Mouse (Mus musculus): ENCODE measurements at regions not wholly inside any gene's neighbourhood (a gene's known extent, or its start where the extent isn't known, plus 50 kb on each side); places are given as distances from the start of the nearest gene placed in this dataset.
A peak's percentile ranks its signal among the peaks of the same experiment; 100 is the strongest.

GRCm38 (mm10) chr12:9847034-9847433 is 277.1 kb downstream of the Osr1 start:
- DNase-seq (ENCODE audit: low read depth, low spot score) = no peak

- no peak for DNase-seq (ENCODE audit: low read depth, low spot score)
Measured at GRCm38 (mm10) chr12:9847465-9848205, 277.7 kb downstream of the Osr1 start.

GRCm38 (mm10) chr12:9855503-9856024 is 285.6 kb downstream of the Osr1 start:
- DNase-seq (ENCODE audit: low read depth, low spot score) = peak; percentile 13

- DNase-seq (ENCODE audit: low read depth, low spot score) = peak; percentile 79
Measured at GRCm38 (mm10) chr12:9856128-9856621, 286.3 kb downstream of the Osr1 start.

- peak; percentile 92 for DNase-seq (ENCODE audit: low read depth, low spot score)
Measured at GRCm38 (mm10) chr12:9857990-9858389, 288.1 kb downstream of the Osr1 start.

- peak; percentile 58 for DNase-seq (ENCODE audit: low read depth, low spot score)
Measured at GRCm38 (mm10) chr12:9862301-9862700, 292.4 kb downstream of the Osr1 start.

GRCm38 (mm10) chr12:9872236-9872635 is 302.3 kb downstream of the Osr1 start:
- peak; percentile 79 for DNase-seq (ENCODE audit: low read depth, low spot score)

GRCm38 (mm10) chr12:9873214-9873613 is 303.3 kb downstream of the Osr1 start:
- peak; percentile 12 for DNase-seq (ENCODE audit: low read depth, low spot score)

GRCm38 (mm10) chr12:9874823-9875222 is 304.9 kb downstream of the Osr1 start:
- DNase-seq (ENCODE audit: low read depth, low spot score) = no peak

- no peak for DNase-seq (ENCODE audit: low read depth, low spot score)
Measured at GRCm38 (mm10) chr12:9881953-9882623, 312.2 kb downstream of the Osr1 start.

GRCm38 (mm10) chr12:9883037-9883730 is 313.3 kb downstream of the Osr1 start:
- no peak for DNase-seq (ENCODE audit: low read depth, low spot score)

- DNase-seq (ENCODE audit: low read depth, low spot score) = no peak
Measured at GRCm38 (mm10) chr12:9894521-9894920, 324.6 kb downstream of the Osr1 start.

- DNase-seq (ENCODE audit: low read depth, low spot score) = no peak
Measured at GRCm38 (mm10) chr12:9897980-9898379, 328.1 kb downstream of the Osr1 start.

GRCm38 (mm10) chr12:9898420-9898819 is 328.5 kb downstream of the Osr1 start:
- DNase-seq (ENCODE audit: low read depth, low spot score) = no peak

GRCm38 (mm10) chr12:9901948-9902347 is 332.0 kb downstream of the Osr1 start:
- peak; percentile 7 for DNase-seq (ENCODE audit: low read depth, low spot score)

GRCm38 (mm10) chr12:9903702-9904231 is 333.9 kb downstream of the Osr1 start:
- no peak for DNase-seq (ENCODE audit: low read depth, low spot score)

GRCm38 (mm10) chr12:9912333-9912732 is 342.4 kb downstream of the Osr1 start:
- DNase-seq (ENCODE audit: low read depth, low spot score) = peak; percentile 15

GRCm38 (mm10) chr12:9915726-9916140 is 345.8 kb downstream of the Osr1 start:
- peak; percentile 27 for DNase-seq (ENCODE audit: low read depth, low spot score)

- DNase-seq (ENCODE audit: low read depth, low spot score) = no peak
Measured at GRCm38 (mm10) chr12:9918026-9918425, 348.1 kb downstream of the Osr1 start.

GRCm38 (mm10) chr12:9919007-9919406 is 349.1 kb downstream of the Osr1 start:
- no peak for DNase-seq (ENCODE audit: low read depth, low spot score)

- DNase-seq (ENCODE audit: low read depth, low spot score) = peak; percentile 90
Measured at GRCm38 (mm10) chr12:9919433-9919832, 349.5 kb downstream of the Osr1 start.

GRCm38 (mm10) chr12:9920401-9920800 is 350.5 kb downstream of the Osr1 start:
- no peak for DNase-seq (ENCODE audit: low read depth, low spot score)
